Comparison of ENCODE assay signal across 8 mouse cellular contexts in genomic region chrX:144317548-144318163, GRCm38 (mm10). TPM values are rescaled to one million over a fixed set of nuclear protein-coding genes. Genes with fewer than 3 reads are reported as not detected.
DNase-seq lines count a peak whose midpoint lies in the region; ATAC-seq and TF ChIP-seq lines count a peak whose summit lies in the region.

Gene Alg13 (plus strand): TSS chrX:144317804.

- peak; percentile 83 for DNase-seq in adipocyte (ENCODE audit: low spot score)
- peak; percentile 48 for DNase-seq in gastrocnemius, adult 8-10 months (ENCODE audit: low spot score in 2 of 2)
- DNase-seq in induced T-regulatory cell, adult 2 months (ENCODE audit: low read depth), result peak; percentile 78
- DNase-seq in left cerebral cortex, adult 8-10 months (ENCODE audit: low spot score in 2 of 2), result peak; percentile 37 to 78
- DNase-seq in right cerebral cortex, adult 2 months (ENCODE audit: low spot score in 2 of 2), result peak; percentile 73 to 74
- peak; percentile 25 for DNase-seq in urinary bladder, postnatal 10 days (ENCODE audit: low spot score)

- H3K27ac ChIP-seq in cortical plate, adult 2 months (ENCODE audit: insufficient read depth, low read length), result no peak within 1 kb of the TSS

- TF ChIP-seq CTCF in cortical plate, adult 2 months (IDR thresholded peaks at IDR 0.05; ENCODE audit: extremely low read depth, insufficient read depth, low read length), result no peak

- peak within 1 kb of the TSS; percentile 86 for H3K4me3 ChIP-seq in cortical plate, adult 2 months (ENCODE audit: insufficient read depth, low read length)

- peak; percentile 32; the same call in 1 of the 2 replicates for TF ChIP-seq POLR2A in cortical plate, adult 2 months (IDR thresholded peaks at IDR 0.05; ENCODE audit: extremely low read depth, insufficient read depth, low read length)

- peak; percentile 80 for ATAC-seq in megakaryocyte, adult 5-6 weeks (ENCODE audit: poor library complexity, severe bottlenecking)

- H3K4me1 ChIP-seq in cortical plate, adult 2 months (ENCODE audit: control insufficient read depth, insufficient read depth, low read length), result 0 out of 2 replicates have a peak, but pooled peaks cover 2% of the 10 kb centered on the region

RNA-seq across cellular contexts. Expression of gene Alg13, which starts in this region (rescaled TPM):
- polyA plus RNA-seq in cortical plate, adult 2 months (2012; rRNA removed), result 9.6 and 10.0 TPM in 2 replicates
- total RNA-seq in gastrocnemius, adult 8-10 months (2022), result 1 to 10 TPM; 4.4 to 6.9 (median 5.2) TPM
- total RNA-seq in left cerebral cortex, adult 8-10 months (2022), result 10 to 100 TPM in 3 of 4 experiments, 1 to 10 TPM in 1; 9.4 to 14.0 (median 11.2) TPM
- 19.6 and 27.1 TPM in 2 replicates for total RNA-seq in megakaryocyte, adult 5-6 weeks (2015)
- 14.3 and 17.2 TPM in 2 replicates for total RNA-seq in megakaryocyte, adult 5-6 weeks (2017)

Comparison
In these comparisons a context has a peak if more than half of its experiments do, and no peak if none do; other contexts are left out.
1. DNase-seq: peak in every context shown above with its lines; median percentile 83 in adipocyte; 78 in induced T-regulatory cell, adult 2 months; 74 in right cerebral cortex, adult 2 months; 58 in left cerebral cortex, adult 8-10 months; 48 in gastrocnemius, adult 8-10 months; 25 in urinary bladder, postnatal 10 days.